Mouse (Mus musculus): ENCODE measurements around the gene Urb2. TPM values are rescaled to one million over a fixed set of nuclear protein-coding genes. Genes with fewer than 3 reads are reported as not detected.

The Urb2 gene
- polyA plus RNA-seq, 1 experiment: 4.0 TPM

DNA sequence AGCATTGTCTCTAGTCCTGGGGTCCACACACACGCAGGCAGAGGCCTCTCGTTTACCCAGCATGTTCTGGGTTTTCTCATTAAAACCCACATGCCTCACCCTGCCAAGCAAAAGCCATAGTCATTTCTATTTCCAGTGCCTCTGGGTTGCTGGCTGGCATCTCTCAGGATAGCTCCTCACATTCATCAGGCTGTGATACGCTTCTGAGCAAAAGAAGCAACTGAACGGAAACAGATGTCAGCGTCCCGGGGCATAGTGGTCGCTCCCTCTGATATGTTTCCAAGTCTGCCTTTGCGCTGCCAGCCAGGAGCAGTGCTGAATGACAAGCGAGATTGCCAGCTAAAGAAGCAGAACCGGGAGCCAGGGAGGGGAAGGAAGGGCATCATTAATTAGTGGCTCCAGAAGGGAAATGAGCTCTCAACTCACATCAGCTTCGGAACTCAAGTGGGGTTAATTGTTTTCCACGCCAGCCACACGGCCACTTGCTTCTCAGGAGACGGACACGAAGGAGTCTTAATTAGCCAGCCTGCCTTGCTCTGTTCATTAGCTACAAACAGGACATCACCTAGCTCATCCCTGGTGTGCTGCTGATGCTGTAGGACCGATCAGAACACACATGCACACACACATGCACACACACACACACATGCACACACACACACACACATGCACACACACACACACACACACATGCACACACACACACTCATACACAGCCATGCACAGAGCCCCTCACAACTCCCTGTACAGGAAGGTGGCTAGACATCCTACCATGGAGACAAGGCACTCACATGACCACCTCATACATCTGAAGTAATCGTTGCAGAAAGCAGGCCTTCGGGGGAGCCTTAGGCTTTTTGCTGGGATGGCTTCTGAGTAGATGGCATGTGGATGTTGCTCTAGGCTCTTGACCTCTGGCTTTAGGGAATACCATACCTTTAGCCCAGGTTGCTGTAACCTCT lies 49.3 kb downstream of the Urb2 start:
- no peak for DNase-seq (ENCODE audit: low read depth, low spot score)
- 58% methylated on average over 18 of the region's 18 CpGs for WGBS

DNA sequence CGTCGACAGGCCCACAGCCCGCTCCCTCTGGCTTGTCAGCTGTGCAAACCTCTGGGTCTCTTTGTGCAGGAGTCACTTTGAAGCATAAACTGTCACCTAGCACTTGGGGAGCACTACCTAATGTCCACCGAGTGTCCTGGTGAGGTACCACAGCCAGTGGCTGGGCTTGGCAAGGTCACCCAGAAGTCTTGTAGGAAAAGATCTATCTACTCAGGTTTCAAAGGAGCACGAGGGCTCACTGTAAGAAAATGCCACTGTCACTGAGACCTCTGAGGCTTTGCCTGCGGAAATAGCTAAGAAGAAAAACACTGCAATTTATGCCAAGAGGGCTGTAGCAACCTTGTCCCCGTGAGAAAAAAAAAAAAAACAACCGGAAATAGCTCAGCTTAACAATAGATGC lies 54.7 kb downstream of the Urb2 start:
- 65% methylated on average over 8 of the region's 8 CpGs for WGBS
- no peak for DNase-seq (ENCODE audit: low read depth, low spot score)

DNA sequence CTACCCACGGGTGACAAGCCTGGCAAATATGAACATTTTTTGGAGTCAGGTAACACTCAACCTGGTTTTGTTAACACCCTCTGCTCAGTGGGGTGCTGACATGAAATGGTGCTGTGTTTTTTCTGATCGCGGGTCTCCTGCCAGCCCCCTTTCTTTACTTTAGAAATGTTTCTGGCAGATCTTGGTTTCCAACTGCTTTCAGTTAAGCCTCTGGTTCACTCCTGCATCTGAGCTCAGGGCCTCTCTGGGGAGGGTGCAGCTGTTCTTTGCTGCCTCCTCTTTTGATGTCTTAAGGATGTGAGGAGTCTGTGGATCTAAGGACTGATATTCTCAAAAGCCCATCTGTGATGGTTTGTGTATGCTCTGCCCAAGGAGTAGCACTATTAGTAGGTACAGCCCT lies 55.1 kb downstream of the Urb2 start:
- WGBS: 69% methylated on average over 3 of the region's 3 CpGs
- DNase-seq (ENCODE audit: low read depth, low spot score): no peak

DNA sequence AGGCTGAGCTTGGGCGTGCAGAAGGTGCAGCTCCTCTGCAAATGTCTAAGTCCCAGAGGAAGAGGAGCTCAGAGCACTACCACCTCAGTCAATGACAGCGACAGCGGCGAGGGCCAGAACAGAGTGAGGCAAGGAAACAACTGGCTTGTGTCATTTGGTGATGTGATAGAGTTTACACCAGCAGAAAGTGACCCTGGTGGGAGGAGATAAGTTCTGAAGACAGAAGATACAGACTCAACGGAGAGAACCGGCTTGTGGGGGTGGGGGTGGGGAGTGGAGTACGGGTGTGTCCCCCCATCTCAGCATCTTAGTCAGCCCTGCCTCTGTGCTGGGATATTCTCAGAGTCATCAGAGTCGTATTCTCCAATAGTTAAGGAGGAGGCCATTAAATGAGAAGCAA lies 56.1 kb downstream of the Urb2 start:
- WGBS: 80% methylated on average over 8 of the region's 8 CpGs
- no peak for DNase-seq (ENCODE audit: low read depth, low spot score)

DNA sequence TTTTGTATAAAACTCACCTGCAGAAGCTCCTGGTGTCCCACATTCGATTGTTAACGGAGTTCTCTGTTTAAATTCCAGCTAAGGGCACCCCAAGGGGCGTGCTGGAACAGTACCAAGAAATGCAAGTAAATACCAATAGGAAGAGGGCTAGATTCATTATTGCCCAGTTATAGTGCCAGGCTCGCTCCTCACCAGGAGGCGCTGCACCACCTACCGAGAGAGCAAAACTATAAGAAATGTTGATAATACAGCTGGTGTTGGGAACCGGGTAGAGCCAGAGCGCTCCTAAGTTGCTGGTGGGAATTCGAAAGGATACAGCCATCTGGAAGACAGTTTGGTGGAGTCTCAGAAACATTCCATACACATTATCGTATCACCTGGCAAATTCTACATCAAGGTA lies 56.7 kb downstream of the Urb2 start:
- DNase-seq (ENCODE audit: low read depth, low spot score): no peak
- whole genome bisulfite sequencing: 79% methylated on average over 10 of the region's 10 CpGs

DNA sequence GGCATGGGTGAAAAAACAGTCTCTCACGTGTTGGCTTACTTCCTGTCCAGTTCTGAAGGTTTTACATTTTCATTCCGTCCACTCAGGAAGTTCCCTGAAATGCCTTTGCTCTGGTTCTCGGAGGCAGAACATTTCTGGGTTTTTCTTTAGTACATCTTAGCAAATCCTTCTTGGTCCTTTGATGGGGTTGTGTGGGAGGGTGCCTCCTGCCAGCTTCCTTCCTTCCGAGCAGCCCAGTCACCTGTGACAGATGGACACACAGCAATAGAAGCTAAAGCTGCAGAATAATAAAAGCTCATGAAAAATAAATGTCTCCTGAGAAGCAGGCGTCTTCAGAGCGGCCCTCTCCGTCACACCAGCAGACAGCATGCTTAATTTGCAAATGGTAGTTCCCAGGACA lies 57.7 kb downstream of the Urb2 start:
- DNase-seq (ENCODE audit: low read depth, low spot score): no peak
- 75% methylated on average over 7 of the region's 7 CpGs for WGBS

DNA sequence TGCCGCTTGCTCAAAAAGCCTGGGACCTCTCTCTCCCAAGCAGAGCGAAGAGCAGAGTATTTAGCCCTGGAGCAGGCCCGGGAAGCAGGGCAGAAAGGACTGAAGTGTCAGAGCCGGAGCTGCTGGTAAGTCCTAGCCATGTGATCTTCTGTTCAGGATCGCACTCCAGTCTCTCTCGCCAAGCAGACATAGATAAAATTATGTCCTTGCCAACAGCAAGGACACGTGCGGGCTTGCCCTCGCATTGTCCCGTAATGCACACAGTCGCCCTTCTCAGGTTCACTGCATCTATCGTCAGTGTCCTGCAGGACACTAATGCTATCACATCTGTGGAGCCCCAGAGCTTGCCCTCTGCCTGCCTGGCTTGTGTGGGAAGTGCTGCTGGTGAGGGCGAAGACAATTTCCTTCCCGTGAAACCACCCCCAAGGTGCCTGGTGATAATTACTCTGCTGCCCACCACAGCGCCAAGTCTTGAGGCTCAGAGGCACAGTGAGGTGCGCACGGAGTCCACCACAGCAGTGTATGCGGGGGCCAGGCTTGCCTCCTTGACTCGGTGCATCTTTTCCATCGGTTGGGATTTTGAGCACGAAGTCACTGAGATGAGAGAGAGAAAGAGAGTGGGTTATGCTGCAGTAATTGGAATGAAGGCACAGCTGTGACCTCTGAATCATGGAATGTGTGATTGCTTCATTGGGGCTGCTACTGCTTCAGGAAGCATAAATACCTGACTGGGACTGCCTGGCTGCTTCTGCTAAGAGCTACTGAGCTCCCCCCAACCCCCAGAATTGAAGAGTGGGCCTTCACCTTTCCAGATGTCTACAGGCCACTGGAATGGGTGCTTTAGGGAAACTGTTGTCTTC lies 59.4 kb downstream of the Urb2 start:
- no peak for DNase-seq (ENCODE audit: low read depth, low spot score)
- 84% methylated on average over 21 of the region's 21 CpGs for WGBS

DNA sequence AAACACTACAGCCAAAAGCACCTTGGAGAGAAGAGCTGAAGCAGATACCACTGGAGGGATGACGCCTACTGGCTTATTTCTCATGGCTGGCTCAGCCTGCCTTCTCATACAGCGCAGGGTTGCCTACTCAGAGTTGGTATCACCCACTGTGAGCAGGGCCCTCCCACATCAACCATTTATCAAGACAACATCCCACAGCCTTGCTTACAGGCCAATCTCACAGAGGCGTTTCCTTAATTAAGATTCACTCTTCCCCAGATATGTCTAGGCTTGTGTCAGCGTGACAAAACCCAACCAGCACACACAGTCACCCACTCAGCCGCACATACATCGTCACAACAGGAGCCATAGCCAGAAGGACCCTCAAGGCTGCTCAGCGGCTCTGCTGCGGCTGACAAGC lies 61.3 kb downstream of the Urb2 start:
- 96% methylated on average over 8 of the region's 8 CpGs for WGBS
- no peak for DNase-seq (ENCODE audit: low read depth, low spot score)

DNA sequence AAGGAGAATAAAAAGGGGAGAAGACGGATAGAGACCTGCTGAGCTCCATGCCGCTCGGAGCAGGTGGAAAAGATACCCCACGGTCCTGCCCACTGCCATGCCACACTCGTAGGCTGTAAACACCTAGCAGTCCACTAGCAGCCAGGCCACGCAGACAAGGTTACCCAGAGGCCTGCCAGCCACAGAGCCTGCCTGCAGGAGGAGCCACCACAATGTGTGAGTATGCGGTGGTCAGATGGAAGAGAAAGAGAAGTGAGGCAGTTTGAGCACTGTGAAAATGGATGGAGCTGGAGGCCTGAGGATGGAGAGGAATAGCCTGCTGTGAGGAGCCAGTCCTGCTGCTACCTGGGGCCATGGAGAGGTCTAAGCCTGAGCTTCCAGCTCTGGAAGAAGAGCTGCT lies 62.3 kb downstream of the Urb2 start:
- 85% methylated on average over 7 of the region's 7 CpGs for WGBS
- no peak for DNase-seq (ENCODE audit: low read depth, low spot score)

DNA sequence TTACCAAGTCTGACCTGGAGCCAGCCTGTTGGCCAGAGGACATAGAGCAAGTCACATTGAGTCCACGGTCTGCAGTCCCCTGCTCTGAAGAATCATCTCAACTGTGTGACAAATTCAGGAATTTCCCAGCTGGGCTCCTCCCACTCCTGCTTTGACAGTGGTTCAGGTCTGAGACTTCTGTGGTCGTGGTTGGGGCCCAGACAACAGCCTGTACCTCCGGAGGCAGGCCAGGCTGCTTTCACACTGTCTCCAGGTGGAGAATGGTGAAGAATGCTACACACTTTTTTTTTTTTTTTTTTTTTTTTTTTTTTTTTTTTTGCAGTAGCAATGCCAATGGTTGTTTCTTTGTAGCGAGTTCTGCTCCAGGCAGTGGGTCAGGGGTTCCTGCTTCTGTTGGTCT lies 64.4 kb downstream of the Urb2 start:
- WGBS: 56% methylated on average over 4 of the region's 4 CpGs
- no peak for DNase-seq (ENCODE audit: low read depth, low spot score)

DNA sequence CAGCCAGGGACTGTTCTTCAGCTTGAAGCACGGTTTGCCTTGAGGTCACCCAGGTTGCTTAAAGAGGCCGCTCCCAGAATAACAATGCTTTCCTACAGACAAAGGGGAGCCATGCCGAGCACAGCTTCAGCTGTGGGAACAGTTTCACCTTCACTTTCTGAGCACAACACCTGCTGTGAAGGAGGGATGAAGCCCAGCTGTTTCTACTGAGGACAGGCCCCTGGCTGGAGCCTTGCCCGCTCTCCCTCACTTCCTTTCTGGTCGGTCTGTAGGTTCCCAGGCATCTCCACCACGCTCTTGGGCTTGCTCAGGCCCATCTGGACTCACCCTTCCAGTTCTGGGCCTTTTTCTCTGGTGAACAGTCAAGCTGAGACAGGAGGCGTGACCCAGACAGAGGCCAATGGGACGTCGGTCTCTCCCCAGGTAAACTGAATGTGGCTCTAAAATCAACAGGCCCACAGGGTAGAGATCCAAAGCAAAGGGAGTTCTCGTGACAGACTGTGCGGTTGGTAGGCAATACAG lies 66.8 kb downstream of the Urb2 start:
- DNase-seq (ENCODE audit: low read depth, low spot score): no peak
- 51% methylated on average over 11 of the region's 11 CpGs for WGBS

DNA sequence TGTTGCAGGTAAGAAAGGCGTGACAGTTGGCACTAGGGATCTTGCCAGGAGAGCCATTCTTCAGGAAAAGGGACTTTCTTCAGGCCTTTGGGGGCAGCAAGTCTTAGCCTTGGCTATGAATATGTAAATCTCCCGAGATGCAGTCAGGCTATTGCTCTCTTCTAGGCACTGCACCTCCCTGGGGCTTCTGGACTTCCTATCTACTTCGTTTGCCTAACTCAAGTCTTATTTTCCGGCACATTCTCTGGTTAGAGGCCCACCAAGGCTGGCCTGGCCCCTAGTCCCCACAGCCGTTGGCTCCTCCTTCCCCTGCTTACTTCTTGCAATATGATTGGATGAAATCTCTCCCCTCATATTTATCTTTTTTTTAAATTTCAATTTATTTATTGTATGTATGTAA lies 67.7 kb downstream of the Urb2 start:
- 94% methylated on average over 5 of the region's 5 CpGs for WGBS
- no peak for DNase-seq (ENCODE audit: low read depth, low spot score)

DNA sequence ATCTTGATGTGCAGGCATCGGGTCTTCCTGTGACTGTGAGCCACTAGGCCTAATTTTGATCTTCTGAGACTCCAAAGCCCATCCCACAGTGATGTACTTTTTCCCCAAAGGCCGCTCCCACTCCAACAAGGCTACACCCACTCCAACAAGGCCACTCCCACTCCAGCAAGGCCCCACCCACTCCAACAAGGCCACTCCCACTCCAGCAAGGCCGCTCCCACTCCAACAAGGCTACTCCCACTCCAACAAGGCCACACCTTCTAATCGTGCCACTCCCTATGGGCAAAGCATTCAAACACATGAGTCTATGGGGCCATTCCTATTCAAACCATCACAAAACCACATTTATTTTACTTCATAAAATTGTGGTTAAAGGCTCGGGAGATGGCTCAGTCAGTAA lies 69.2 kb downstream of the Urb2 start:
- no peak for DNase-seq (ENCODE audit: low read depth, low spot score)
- WGBS: 86% methylated on average over 5 of the region's 5 CpGs

Other genes with a start within 250 kb of the Urb2 start
- gene Rab4a, start 215.5 kb upstream of the Urb2 start, polyA plus RNA-seq (2012; rRNA removed): 67.2 and 71.0 TPM in 2 replicates
- 0.99 and 1.3 TPM in 2 replicates for gene Ccsap, start 161.3 kb upstream of the Urb2 start, polyA plus RNA-seq (2012; rRNA removed)
- 4.9 and 32.6 TPM in 2 replicates for gene Acta1, start 126.8 kb upstream of the Urb2 start, polyA plus RNA-seq (2012; rRNA removed)
- 12.5 and 14.4 TPM in 2 replicates for gene Nup133, start 72.2 kb upstream of the Urb2 start, polyA plus RNA-seq (2012; rRNA removed)
- gene Abcb10, start 38.4 kb upstream of the Urb2 start, polyA plus RNA-seq (2012; rRNA removed): 12.7 and 23.2 TPM in 2 replicates
- gene Taf5l, start 111 bp upstream of the Urb2 start, polyA plus RNA-seq (2012; rRNA removed): 32.4 and 40.4 TPM in 2 replicates
- 3.6 and 10.3 TPM in 2 replicates for gene Galnt2, start 209.9 kb downstream of the Urb2 start, polyA plus RNA-seq (2012; rRNA removed)

Measured in large intestine, adult 2 months (tissue).